ENCODE assay signal across 12 mouse cellular contexts in genomic region chr11:102221954-102222351, GRCm38 (mm10). TPM values are rescaled to one million over a fixed set of nuclear protein-coding genes. Genes with fewer than 3 reads are reported as not detected.
DNase-seq lines count a peak whose midpoint lies in the region; ATAC-seq and TF ChIP-seq lines count a peak whose summit lies in the region.
"Had no signal": no experiment of that assay in that cellular context is flagged by ENCODE, and none has a peak within 500 bp of the region (broad histone marks: within the 10 kb centered on the region; RNA-seq: fewer than 3 reads in every experiment).

No protein-coding gene starts in this region.

- no peak for TF ChIP-seq CTCF in liver, postnatal 0 days (IDR thresholded peaks at IDR 0.05; ENCODE audit: low read depth)

- H3K27ac ChIP-seq in forebrain, embryonic 10.5 days: peak overlapping the region; percentile 54
- no peak overlapping the region for H3K27ac ChIP-seq in forebrain, embryonic 14.5 days (ENCODE audit: low read depth, low read length)
- no peak overlapping the region for H3K27ac ChIP-seq in liver, postnatal 0 days (ENCODE audit: low read depth)
- H3K27ac ChIP-seq in kidney, embryonic 16.5 days (ENCODE audit: low read length): no peak overlapping the region
- H3K27ac ChIP-seq: liver, embryonic 14.5 days; midbrain, embryonic 15.5 days had no signal

- DNase-seq in forebrain, embryonic 10.5 days (ENCODE audit: extremely low spot score, low spot score): no peak
- no peak for DNase-seq in forebrain, embryonic 14.5 days (ENCODE audit: low spot score)
- DNase-seq in liver, postnatal 0 days: no peak
- DNase-seq in liver: no peak
- peak; percentile 42 for DNase-seq in brain, adult 2 months (ENCODE audit: low read depth, low spot score)
- no peak for DNase-seq in ovary, postnatal 14 days (ENCODE audit: low spot score)
- DNase-seq: adrenal gland, postnatal 25 days had no signal

- no peak overlapping the region for H3K4me2 ChIP-seq in forebrain, embryonic 14.5 days (ENCODE audit: low read length)
- no peak overlapping the region for H3K4me2 ChIP-seq in liver, postnatal 0 days (ENCODE audit: low read depth, low read length)
- 0 out of 2 replicates have a peak overlapping the region, but pooled peaks have one; percentile 2 for H3K4me2 ChIP-seq in kidney, embryonic 16.5 days (replicated peaks; ENCODE audit: low read depth, low read length)
- H3K4me2 ChIP-seq: midbrain, embryonic 15.5 days had no signal

- peaks cover 14% of the 10 kb centered on the region for H3K36me3 ChIP-seq in forebrain, embryonic 10.5 days (replicated peaks)
- peaks cover 43% of the 10 kb centered on the region for H3K36me3 ChIP-seq in forebrain, embryonic 14.5 days (ENCODE audit: control insufficient read depth, insufficient read depth, low read length)
- H3K36me3 ChIP-seq in liver, postnatal 0 days (replicated peaks; ENCODE audit: insufficient read depth, low read length): no peaks in the 10 kb centered on the region
- no peaks in the 10 kb centered on the region for H3K36me3 ChIP-seq in kidney, embryonic 16.5 days (ENCODE audit: insufficient read depth, low read length)

- no peak overlapping the region for H3K9ac ChIP-seq in forebrain, embryonic 14.5 days (ENCODE audit: low read length)
- 0 out of 2 replicates have a peak overlapping the region, but pooled peaks have one; percentile 5 for H3K9ac ChIP-seq in liver, postnatal 0 days (replicated peaks)
- 0 out of 2 replicates have a peak overlapping the region, but pooled peaks have one; percentile 10 for H3K9ac ChIP-seq in kidney, embryonic 16.5 days (replicated peaks; ENCODE audit: low read length)
- H3K9ac ChIP-seq: liver, embryonic 14.5 days; midbrain, embryonic 15.5 days had no signal

- no peaks in the 10 kb centered on the region for H3K9me3 ChIP-seq in forebrain, embryonic 10.5 days
- no peaks in the 10 kb centered on the region for H3K9me3 ChIP-seq in forebrain, embryonic 14.5 days (replicated peaks; ENCODE audit: control insufficient read depth, low read length)
- H3K9me3 ChIP-seq in liver, postnatal 0 days (ENCODE audit: low read length): no peaks in the 10 kb centered on the region
- H3K9me3 ChIP-seq in kidney, embryonic 16.5 days (ENCODE audit: low read length): no peaks in the 10 kb centered on the region
- H3K9me3 ChIP-seq: midbrain, embryonic 15.5 days had no signal

- no peak for TF ChIP-seq EP300 in liver, postnatal 0 days (IDR thresholded peaks at IDR 0.05; ENCODE audit: low read depth)

- no peak for ATAC-seq in forebrain, embryonic 14.5 days
- ATAC-seq in liver, postnatal 0 days: no peak
- no peak for ATAC-seq in kidney, embryonic 16.5 days (ENCODE audit: low FRiP score, low TSS enrichment)
- no peak for ATAC-seq in inflammation-experienced regulatory T-cells, adult 6 months
- ATAC-seq: midbrain, embryonic 15.5 days had no signal

- H3K4me1 ChIP-seq in forebrain, embryonic 10.5 days: peaks cover 87% of the 10 kb centered on the region
- peaks cover 53% of the 10 kb centered on the region for H3K4me1 ChIP-seq in forebrain, embryonic 14.5 days (ENCODE audit: control insufficient read depth, insufficient read depth, low read length)
- H3K4me1 ChIP-seq in liver, postnatal 0 days (ENCODE audit: insufficient read depth): peaks cover 54% of the 10 kb centered on the region
- peaks cover 65% of the 10 kb centered on the region for H3K4me1 ChIP-seq in kidney, embryonic 16.5 days (ENCODE audit: insufficient read depth, low read length)

- H3K27me3 ChIP-seq in forebrain, embryonic 10.5 days (ENCODE audit: poor library complexity, severe bottlenecking): peaks cover 38% of the 10 kb centered on the region
- H3K27me3 ChIP-seq in forebrain, embryonic 14.5 days (replicated peaks; ENCODE audit: control insufficient read depth, insufficient read depth, low read length): no peaks in the 10 kb centered on the region
- H3K27me3 ChIP-seq in liver, postnatal 0 days (ENCODE audit: insufficient read depth, low read length): no peaks in the 10 kb centered on the region
- 0 out of 2 replicates have a peak, but pooled peaks cover 2% of the 10 kb centered on the region for H3K27me3 ChIP-seq in kidney, embryonic 16.5 days (ENCODE audit: insufficient read depth, low read length)
- H3K27me3 ChIP-seq: midbrain, embryonic 15.5 days had no signal

- H3K4me3 ChIP-seq in forebrain, embryonic 10.5 days: no peak overlapping the region
- no peak overlapping the region for H3K4me3 ChIP-seq in forebrain, embryonic 14.5 days (ENCODE audit: low read depth, low read length)
- no peak overlapping the region for H3K4me3 ChIP-seq in liver, postnatal 0 days (ENCODE audit: low read depth, low read length)
- no peak overlapping the region for H3K4me3 ChIP-seq in kidney, embryonic 16.5 days (ENCODE audit: low read length)
- H3K4me3 ChIP-seq: erythroblast, embryonic 14.5 days; midbrain, embryonic 15.5 days had no signal

- WGBS in forebrain, embryonic 10.5 days: 85% methylated on average over 8 of the region's 8 CpGs
- WGBS in forebrain, embryonic 14.5 days: 85% methylated on average over 8 of the region's 8 CpGs
- 53% methylated on average over 7 of the region's 8 CpGs for WGBS in liver, postnatal 0 days (ENCODE audit: insufficient replicate concordance)
- WGBS in kidney, embryonic 16.5 days: 54% methylated on average over 8 of the region's 8 CpGs

RNA-seq across cellular contexts. Expression of gene Hdac5, which starts 8.0 kb away (rescaled TPM):
- polyA plus RNA-seq in forebrain, embryonic 10.5 days (2016; fragmentation: Nextera tagmentation; extraction: Ambion mirVana): 39.8 and 44.6 TPM in 2 replicates
- polyA plus RNA-seq in forebrain, embryonic 14.5 days (2014; fragmentation: Nextera tagmentation; extraction: Ambion mirVana): 38.9 and 60.6 TPM in 2 replicates
- polyA plus RNA-seq in liver, postnatal 0 days (2015; fragmentation: Nextera tagmentation; extraction: Ambion mirVana): 17.7 and 17.8 TPM in 2 replicates
- polyA plus RNA-seq in kidney, embryonic 16.5 days (2015; fragmentation: Nextera tagmentation; extraction: Ambion mirVana): 51.5 and 59.8 TPM in 2 replicates
- polyA plus RNA-seq in inflammation-experienced regulatory T-cells, adult 6 months (2017; shearing (Covaris generic)): 1 to 10 TPM; 6.8 to 8.2 (median 7.7) TPM

RNA-seq across cellular contexts. Expression of gene BC030867, which starts 26.7 kb away (rescaled TPM):
- polyA plus RNA-seq in forebrain, embryonic 10.5 days (2016; fragmentation: Nextera tagmentation; extraction: Ambion mirVana): 27.3 TPM in 2 replicates
- polyA plus RNA-seq in forebrain, embryonic 14.5 days (2014; fragmentation: Nextera tagmentation; extraction: Ambion mirVana): 6.1 and 6.3 TPM in 2 replicates
- 4.7 and 4.9 TPM in 2 replicates for polyA plus RNA-seq in liver, postnatal 0 days (2015; fragmentation: Nextera tagmentation; extraction: Ambion mirVana)
- 21.2 and 24.6 TPM in 2 replicates for polyA plus RNA-seq in kidney, embryonic 16.5 days (2015; fragmentation: Nextera tagmentation; extraction: Ambion mirVana)
- 1 to 10 TPM in 2 of 3 experiments, under 1 TPM in 1; 0.95 to 7.0 (median 1.5) TPM for polyA plus RNA-seq in inflammation-experienced regulatory T-cells, adult 6 months (2017; shearing (Covaris generic))

RNA-seq across cellular contexts. Expression of gene G6pc3, which starts 32.5 kb away (rescaled TPM):
- polyA plus RNA-seq in forebrain, embryonic 10.5 days (2016; fragmentation: Nextera tagmentation; extraction: Ambion mirVana): 38.0 and 39.5 TPM in 2 replicates
- polyA plus RNA-seq in forebrain, embryonic 14.5 days (2014; fragmentation: Nextera tagmentation; extraction: Ambion mirVana): 24.6 and 24.8 TPM in 2 replicates
- 6.7 and 6.8 TPM in 2 replicates for polyA plus RNA-seq in liver, postnatal 0 days (2015; fragmentation: Nextera tagmentation; extraction: Ambion mirVana)
- 46.0 and 49.9 TPM in 2 replicates for polyA plus RNA-seq in kidney, embryonic 16.5 days (2015; fragmentation: Nextera tagmentation; extraction: Ambion mirVana)
- polyA plus RNA-seq in inflammation-experienced regulatory T-cells, adult 6 months (2017; shearing (Covaris generic)): 10 to 100 TPM; 18.7 to 39.7 (median 37.9) TPM

RNA-seq across cellular contexts. Expression of gene Lsm12, which starts 36.9 kb away (rescaled TPM):
- polyA plus RNA-seq in forebrain, embryonic 10.5 days (2016; fragmentation: Nextera tagmentation; extraction: Ambion mirVana): 137 and 141 TPM in 2 replicates
- 83.1 and 93.7 TPM in 2 replicates for polyA plus RNA-seq in forebrain, embryonic 14.5 days (2014; fragmentation: Nextera tagmentation; extraction: Ambion mirVana)
- polyA plus RNA-seq in liver, postnatal 0 days (2015; fragmentation: Nextera tagmentation; extraction: Ambion mirVana): 52.2 and 55.0 TPM in 2 replicates
- polyA plus RNA-seq in kidney, embryonic 16.5 days (2015; fragmentation: Nextera tagmentation; extraction: Ambion mirVana): 90.2 and 108 TPM in 2 replicates
- polyA plus RNA-seq in inflammation-experienced regulatory T-cells, adult 6 months (2017; shearing (Covaris generic)): 10 to 100 TPM; 58.3 to 99.6 (median 68.0) TPM

RNA-seq across cellular contexts. Expression of gene Asb16, which starts 46.6 kb away (rescaled TPM):
- polyA plus RNA-seq in forebrain, embryonic 10.5 days (2016; fragmentation: Nextera tagmentation; extraction: Ambion mirVana): 0.05 and 0.06 TPM in 2 replicates
- polyA plus RNA-seq in forebrain, embryonic 14.5 days (2014; fragmentation: Nextera tagmentation; extraction: Ambion mirVana): not detected in 2 replicates
- polyA plus RNA-seq in liver, postnatal 0 days (2015; fragmentation: Nextera tagmentation; extraction: Ambion mirVana): not detected in 2 replicates
- polyA plus RNA-seq in kidney, embryonic 16.5 days (2015; fragmentation: Nextera tagmentation; extraction: Ambion mirVana): not detected in 2 replicates
- not detected for polyA plus RNA-seq in inflammation-experienced regulatory T-cells, adult 6 months (2017; shearing (Covaris generic))
